Mouse (Mus musculus) ES-Bruce4 (cell line): ENCODE measurements around the gene Nt5c1a. TPM values are rescaled to one million over a fixed set of nuclear protein-coding genes. Genes with fewer than 3 reads are reported as not detected.

Experiments
- H3K27ac ChIP-seq: 2 replicates; pipeline ENCODE4 v1.5.1; 2012; ENCODE audit warnings: low read length, inconsistent platforms; ENCODE audit not compliant: insufficient read depth
- H3K27me3 ChIP-seq: 2 replicates; pipeline ENCODE4 v1.6.1; 2012; ENCODE audit warnings: mild to moderate bottlenecking, low read length, inconsistent platforms; ENCODE audit not compliant: control insufficient read depth, poor library complexity, insufficient read depth, severe bottlenecking
- H3K36me3 ChIP-seq: 2 replicates; pipeline ENCODE4 v1.6.1; 2012; ENCODE audit warnings: inconsistent platforms, mild to moderate bottlenecking, low read length, moderate library complexity; ENCODE audit not compliant: control insufficient read depth, poor library complexity, insufficient read depth, severe bottlenecking
- H3K4me1 ChIP-seq: one replicate; pipeline ENCODE4 v1.8.1; 2011; ENCODE audit warnings: low read length; ENCODE audit not compliant: control insufficient read depth, insufficient read depth
- H3K4me3 ChIP-seq: 2 replicates; pipeline ENCODE4 v1.5.1; 2011; ENCODE audit warnings: low read depth, mild to moderate bottlenecking, low read length
- H3K9ac ChIP-seq: 2 replicates; pipeline ENCODE4 v1.6.1; 2012; ENCODE audit warnings: low read depth, mild to moderate bottlenecking, inconsistent platforms; ENCODE audit not compliant: poor library complexity, severe bottlenecking
- H3K9me3 ChIP-seq: replicated peaks from 2 replicates; pipeline ENCODE4 v1.6.1; 2012; ENCODE audit warnings: mild to moderate bottlenecking, low read length, inconsistent platforms; ENCODE audit not compliant: control insufficient read depth, poor library complexity, insufficient read depth, severe bottlenecking
- CTCF ChIP-seq: IDR thresholded peaks from one replicate; pipeline ENCODE4 v1.8.1; 2011; ENCODE audit warnings: low read depth, low read length
- EP300 ChIP-seq: IDR thresholded peaks from 2 replicates; pipeline ENCODE4 v1.6.1; 2011; ENCODE audit warnings: low read depth, low read length; ENCODE audit not compliant: insufficient read depth
- POLR2A ChIP-seq: IDR thresholded peaks from one replicate; pipeline ENCODE4 v1.8.1; 2011; ENCODE audit warnings: low read length; ENCODE audit not compliant: insufficient read depth
- polyA plus RNA-seq: library from polyadenylated mRNA; stranded (reverse); fragments of >200 nt; gene quantifications from 2 replicates; pipeline ENCODE4 v1.2.4, GENCODE M21; 2011; ENCODE audit warnings: low read depth; ENCODE audit not compliant: missing spikeins, insufficient read depth, insufficient read length

The Nt5c1a gene
- polyA plus RNA-seq, result not detected in 2 replicates

DNA sequence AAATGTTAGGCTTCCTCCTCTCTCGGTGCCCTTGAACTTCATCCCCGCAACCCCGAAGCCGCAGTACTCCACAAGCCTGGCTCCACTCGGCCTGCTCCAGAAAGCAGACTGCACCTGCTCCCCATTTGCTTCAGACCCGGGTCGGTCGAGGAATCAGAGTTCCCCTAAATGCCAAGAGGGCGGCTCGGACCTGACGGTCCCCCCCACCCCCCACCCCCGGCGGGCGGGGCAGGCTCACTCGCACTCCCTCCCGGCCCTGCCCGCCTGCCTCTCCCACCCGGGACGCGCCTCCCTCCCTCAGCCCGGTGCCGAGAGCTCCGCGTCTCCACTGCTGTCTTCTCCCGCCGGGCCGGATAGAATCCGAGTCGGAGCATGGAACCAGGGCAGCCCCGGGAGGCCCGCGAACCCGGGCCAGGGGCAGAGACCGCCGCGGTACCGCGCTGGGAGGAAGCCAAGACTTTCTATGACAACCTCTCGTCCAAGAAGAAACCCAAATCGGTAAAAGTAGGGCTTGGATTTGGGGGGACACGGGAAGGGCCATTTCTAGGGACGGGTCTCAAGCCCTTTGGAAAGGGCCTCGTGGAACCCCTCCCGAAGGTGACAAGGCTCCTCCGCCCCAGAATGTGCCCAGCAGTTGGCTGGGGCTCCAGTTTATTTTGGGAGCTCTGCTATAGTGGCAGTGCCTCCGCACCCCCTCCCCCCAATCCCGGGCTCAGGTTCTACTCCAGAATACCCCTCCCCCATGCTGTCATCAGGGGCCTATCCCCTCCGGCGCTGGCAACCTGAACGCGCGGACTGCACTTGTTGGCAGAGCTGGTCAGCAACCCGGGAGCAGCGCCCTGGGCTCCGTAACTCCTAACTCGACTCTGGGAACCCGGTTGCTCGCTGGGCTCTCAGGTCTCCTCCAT is at the start of gene Nt5c1a:
Gene Nt5c1a, plus strand, starts transcription at position 319 of the 908 bp plus-strand sequence.
- Histone ChIP-seq H3K9me3 (no peaks in the 10 kb centered on the region), H3K27ac (no peak within 1 kb of the TSS), H3K9ac (peak within 1 kb of the TSS; percentile 36; the same call in 1 of the 2 replicates), H3K4me1 (no peaks in the 10 kb centered on the region), H3K4me3 (peak within 1 kb of the TSS; percentile 76), H3K27me3 (no peaks in the 10 kb centered on the region), H3K36me3 (no peaks in the 10 kb centered on the region)
- no peak for TF ChIP-seq POLR2A
- no peak for TF ChIP-seq CTCF
- no peak for TF ChIP-seq EP300

DNA sequence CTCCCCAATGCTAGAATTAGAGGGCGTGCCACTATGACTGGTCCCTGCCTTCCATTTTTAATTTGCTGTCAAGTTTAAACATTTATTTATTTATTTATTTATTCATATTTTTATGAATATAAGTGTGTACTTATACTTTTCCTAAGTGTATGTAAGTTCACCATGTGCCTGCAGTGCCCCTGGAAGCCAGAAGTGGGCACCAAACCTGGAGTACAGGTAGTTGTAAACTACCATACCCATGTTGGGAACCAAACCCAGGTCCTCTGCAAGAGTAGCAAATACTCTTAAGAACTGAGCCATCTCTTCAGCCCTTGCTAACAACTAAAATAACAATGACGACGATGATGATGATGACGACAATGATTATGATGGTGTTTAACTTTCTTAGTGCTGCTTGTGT is 49.3 kb upstream of the Nt5c1a start:
- no peak overlapping the region for H3K27ac ChIP-seq

DNA sequence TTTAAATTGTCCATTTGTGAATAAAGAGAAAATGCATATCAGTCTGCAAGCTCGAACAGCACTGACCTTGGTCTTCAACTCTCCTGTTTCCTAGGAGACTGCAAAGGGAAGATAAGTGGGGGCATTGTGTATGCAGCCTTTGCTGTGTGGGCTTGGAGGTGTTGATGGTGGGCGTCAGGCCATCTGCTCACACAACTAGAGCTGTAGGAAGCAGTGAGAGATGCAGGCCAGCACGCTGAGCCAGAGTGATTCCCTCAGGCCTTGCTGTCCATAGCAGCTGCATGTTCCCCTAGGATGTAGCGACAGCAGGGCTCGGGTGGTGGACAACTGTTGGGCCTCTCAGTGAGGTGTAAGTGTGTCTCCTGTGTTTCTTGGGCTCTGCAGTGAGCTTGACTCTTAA is 48.3 kb upstream of the Nt5c1a start:
- no peak overlapping the region for H3K4me3 ChIP-seq
- no peaks in the 10 kb centered on the region for H3K4me1 ChIP-seq
- TF ChIP-seq CTCF (no peak), POLR2A (no peak), EP300 (no peak)
- no peak overlapping the region for H3K27ac ChIP-seq
- no peaks in the 10 kb centered on the region for H3K36me3 ChIP-seq
- no peaks in the 10 kb centered on the region for H3K9me3 ChIP-seq
- H3K9ac ChIP-seq, result no peak overlapping the region
- H3K27me3 ChIP-seq, result no peaks in the 10 kb centered on the region

More for the DNA sequence above, 49.3 kb upstream of the Nt5c1a start:
- Histone ChIP-seq H3K9ac (no peak overlapping the region), H3K27me3 (no peaks in the 10 kb centered on the region), H3K9me3 (no peaks in the 10 kb centered on the region), H3K36me3 (no peaks in the 10 kb centered on the region), H3K4me3 (no peak overlapping the region), H3K4me1 (no peaks in the 10 kb centered on the region)
- TF ChIP-seq POLR2A (no peak), EP300 (no peak), CTCF (no peak)

DNA sequence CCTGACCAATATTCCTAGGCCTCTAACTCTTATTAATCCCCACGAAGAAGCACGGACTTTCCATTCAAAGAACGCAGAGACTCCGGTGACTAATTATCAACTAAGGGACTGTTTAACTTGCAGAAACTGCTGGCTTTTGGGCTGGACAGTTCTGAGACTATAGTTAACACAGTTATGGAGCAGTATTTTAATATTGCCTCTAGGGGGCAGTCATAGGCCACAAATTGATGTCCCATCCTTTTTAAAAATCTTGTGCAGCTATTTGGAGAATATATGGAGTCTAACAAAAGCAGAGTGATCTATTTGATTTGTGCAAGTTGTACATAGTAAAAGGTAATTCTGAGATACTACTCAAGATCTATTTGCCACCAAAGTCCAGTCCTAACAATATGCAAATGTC is 46.3 kb upstream of the Nt5c1a start:
- no peak overlapping the region for H3K27ac ChIP-seq
- no peaks in the 10 kb centered on the region for H3K27me3 ChIP-seq
- no peaks in the 10 kb centered on the region for H3K4me1 ChIP-seq
- no peak overlapping the region for H3K9ac ChIP-seq
- no peaks in the 10 kb centered on the region for H3K36me3 ChIP-seq
- no peak overlapping the region for H3K4me3 ChIP-seq
- no peaks in the 10 kb centered on the region for H3K9me3 ChIP-seq
- TF ChIP-seq EP300, result no peak
- no peak for TF ChIP-seq CTCF
- TF ChIP-seq POLR2A, result no peak

DNA sequence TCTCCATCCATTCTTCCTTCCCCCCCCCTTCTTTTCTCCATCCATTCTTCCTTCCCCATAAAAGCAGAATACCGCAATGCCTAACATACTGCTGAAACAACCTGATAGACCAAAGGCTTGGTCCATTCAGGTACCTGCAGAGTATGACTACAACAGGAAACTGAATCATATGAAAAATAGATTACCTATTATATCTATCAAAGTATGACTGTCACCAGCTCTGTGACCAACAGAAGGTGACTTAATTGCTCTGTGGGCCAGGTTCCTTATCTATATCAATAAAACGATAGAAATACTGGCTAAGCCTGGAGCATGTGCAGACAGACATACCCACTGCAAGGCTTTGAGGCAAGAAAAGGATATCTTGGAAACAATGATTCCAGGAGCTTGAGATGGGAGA is 45.9 kb upstream of the Nt5c1a start:
- Histone ChIP-seq H3K36me3 (no peaks in the 10 kb centered on the region), H3K9me3 (no peaks in the 10 kb centered on the region), H3K4me1 (no peaks in the 10 kb centered on the region), H3K27ac (no peak overlapping the region), H3K9ac (no peak overlapping the region), H3K4me3 (no peak overlapping the region), H3K27me3 (no peaks in the 10 kb centered on the region)
- TF ChIP-seq CTCF (no peak), EP300 (no peak), POLR2A (no peak)

DNA sequence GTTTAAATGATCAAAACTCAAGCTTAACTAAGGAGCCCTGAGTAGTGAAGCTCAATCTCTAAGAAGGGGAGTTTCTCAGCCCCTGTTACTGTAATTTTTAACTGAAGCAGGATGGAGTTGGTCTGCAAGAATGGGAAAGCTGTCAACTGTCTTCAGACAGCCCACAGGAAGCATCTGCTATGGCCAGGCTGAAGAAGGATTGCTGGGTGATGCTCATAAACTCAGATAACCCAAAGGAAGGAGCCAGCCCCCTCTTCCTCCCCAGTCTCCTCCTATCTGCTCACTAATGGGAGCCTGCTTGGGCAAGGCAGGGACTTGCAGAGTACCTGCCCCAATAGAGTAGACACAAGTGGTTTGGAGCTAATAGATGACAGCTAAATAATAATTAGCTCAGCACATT is 45.5 kb upstream of the Nt5c1a start:
- Histone ChIP-seq H3K4me3 (no peak overlapping the region), H3K27me3 (no peaks in the 10 kb centered on the region), H3K27ac (no peak overlapping the region), H3K4me1 (no peaks in the 10 kb centered on the region), H3K9ac (no peak overlapping the region), H3K9me3 (no peaks in the 10 kb centered on the region), H3K36me3 (no peaks in the 10 kb centered on the region)
- TF ChIP-seq POLR2A (no peak), EP300 (no peak), CTCF (no peak)
